Comparison of ENCODE assay signal across 12 mouse cellular contexts in the genomic region with DNA sequence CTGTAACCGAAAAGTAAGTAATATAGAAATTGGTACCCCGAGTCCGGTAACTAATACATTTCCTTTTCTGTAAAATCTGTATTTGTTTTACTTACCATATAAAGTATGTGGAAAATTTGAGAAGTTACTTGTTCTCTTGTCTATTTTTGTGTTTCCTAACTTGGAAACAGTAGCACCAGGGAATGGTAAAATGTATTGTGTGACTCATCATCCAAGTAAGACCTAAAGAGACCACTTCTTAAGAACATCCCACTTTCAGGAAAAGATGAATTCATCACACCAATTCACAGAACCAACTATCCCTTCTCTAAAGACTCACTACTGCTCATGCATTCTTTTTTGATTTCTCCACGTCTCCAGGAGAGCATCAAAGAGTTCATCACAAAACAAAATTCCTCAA.
"Had no signal": no experiment of that assay in that cellular context is flagged by ENCODE, and none has a peak within 500 bp of the region (broad histone marks: within the 10 kb centered on the region; RNA-seq: fewer than 3 reads in every experiment).

No protein-coding gene starts in this region.

- DNase-seq: retina, postnatal 1 day; right cerebral cortex, adult 18-20 months; right cerebral cortex, postnatal 14 days; right cerebral cortex, postnatal 25 days; right cerebral cortex, postnatal 4 days; spleen, adult 18-20 months; thymus, adult 18-20 months; thymus, adult 2 months; thymus, postnatal 14 days; thymus, postnatal 25 days; thymus, postnatal 36 days; thymus, postnatal 4 days had no signal
